Mouse (Mus musculus) left cerebral cortex, adult 9 months (tissue): Measurements from ENCODE around the gene Fbxo4.

Experiments
- DNase-seq, 2 experiments: peaks; one replicate each; pipeline ENCODE4 v3.0.0; 2022; ENCODE audit warnings: low spot score in 2 of 2

Gene Fbxo4

GRCm38 (mm10) chr15:3979061-3979848 lies at the start of gene Fbxo4:
TSS of gene Fbxo4 (minus strand) at chr15:3979573.
- peak; percentile 38 to 74 for DNase-seq

GRCm38 (mm10) chr15:4028960-4029359 lies 49.6 kb upstream of the Fbxo4 start:
- DNase-seq = no peak

- no peak for DNase-seq
These were observed 49.0 kb upstream of the Fbxo4 start for GRCm38 (mm10) chr15:4028411-4028700.

GRCm38 (mm10) chr15:4027671-4028410 lies 48.5 kb upstream of the Fbxo4 start:
- DNase-seq = no peak

GRCm38 (mm10) chr15:4026831-4027584 lies 47.6 kb upstream of the Fbxo4 start:
- DNase-seq = peak; percentile 71 to 86

- peak; percentile 90 to 95 for DNase-seq
These were observed 46.9 kb upstream of the Fbxo4 start, which contains the start of gene Oxct1 for GRCm38 (mm10) chr15:4026231-4026773. TSS of gene Oxct1 (plus strand) at chr15:4026383.

- no peak for DNase-seq
These were observed 46.1 kb upstream of the Fbxo4 start for GRCm38 (mm10) chr15:4025508-4025904.

GRCm38 (mm10) chr15:4024726-4025507 lies 45.5 kb upstream of the Fbxo4 start:
- no peak for DNase-seq

- DNase-seq = no peak
These were observed 44.4 kb upstream of the Fbxo4 start for GRCm38 (mm10) chr15:4023747-4024146.

- no peak for DNase-seq
These were observed 41.3 kb upstream of the Fbxo4 start for GRCm38 (mm10) chr15:4020711-4021110.

- no peak for DNase-seq
These were observed 34.5 kb upstream of the Fbxo4 start for GRCm38 (mm10) chr15:4013873-4014272.

- DNase-seq = no peak
These were observed 21.2 kb upstream of the Fbxo4 start for GRCm38 (mm10) chr15:4000536-4000935.

GRCm38 (mm10) chr15:3999144-3999543 lies 19.8 kb upstream of the Fbxo4 start:
- DNase-seq = no peak

GRCm38 (mm10) chr15:3996267-3997010 lies 17.1 kb upstream of the Fbxo4 start:
- DNase-seq = no peak

GRCm38 (mm10) chr15:3995448-3996266 lies 16.3 kb upstream of the Fbxo4 start, which contains the start of gene AW549877:
TSS of gene AW549877 (minus strand) at chr15:3995744.
- peak; percentile 97 to 98 for DNase-seq

GRCm38 (mm10) chr15:3994852-3995447 lies 15.6 kb upstream of the Fbxo4 start:
- no peak for DNase-seq

GRCm38 (mm10) chr15:3987981-3988380 lies 8.6 kb upstream of the Fbxo4 start:
- DNase-seq = no peak

GRCm38 (mm10) chr15:3984876-3985275 lies 5.5 kb upstream of the Fbxo4 start:
- no peak for DNase-seq

GRCm38 (mm10) chr15:3982732-3983131 lies 3.4 kb upstream of the Fbxo4 start:
- DNase-seq = no peak
